Mouse (Mus musculus): ENCODE data around the gene Creb3l4. TPM values are rescaled to one million over a fixed set of nuclear protein-coding genes. Genes with fewer than 3 reads are reported as not detected.

Gene Creb3l4
- total RNA-seq, 1 experiment from 2014 or later = not detected

DNA sequence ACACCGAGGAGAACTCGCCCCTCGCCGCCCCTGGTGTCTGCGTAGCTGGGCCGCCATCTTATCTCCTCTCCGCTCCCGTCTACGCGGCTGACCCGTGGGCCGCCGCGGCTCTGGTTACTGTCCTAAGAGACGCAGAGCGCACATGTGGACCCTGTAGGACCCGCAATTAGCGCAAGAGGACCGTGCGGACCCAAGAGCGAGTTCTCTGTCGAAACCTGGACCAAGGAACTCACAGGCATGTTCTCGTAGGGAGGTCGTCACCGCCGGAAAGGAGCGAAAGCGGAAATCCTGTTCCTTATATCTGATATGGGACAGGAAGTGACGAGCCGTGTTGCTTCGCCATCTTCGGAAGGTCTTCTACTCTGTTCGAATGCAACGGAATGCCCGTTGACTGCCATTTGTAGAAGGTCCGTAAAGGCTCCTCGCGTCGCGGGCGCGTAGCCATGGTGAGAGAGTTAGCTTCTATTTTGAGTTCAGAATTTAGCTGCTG, 29.9 kb downstream of the Creb3l4 start, which contains the start of the genes Rps27 and Rab13:
Gene Rps27 (minus strand): TSS at position 275 of the 490 bp plus-strand sequence.
Gene Rab13 (plus strand): TSS at position 319 of the 490 bp plus-strand sequence.
- ATAC-seq (replicated peaks in 1 of 2; ENCODE audit: insufficient read depth in 1 of 2, low FRiP score in 2 of 2, low TSS enrichment in 1 of 2, low read depth in 1 of 2, poor library complexity in 2 of 2, severe bottlenecking in 2 of 2) = peak; percentile 88 to 90

DNA sequence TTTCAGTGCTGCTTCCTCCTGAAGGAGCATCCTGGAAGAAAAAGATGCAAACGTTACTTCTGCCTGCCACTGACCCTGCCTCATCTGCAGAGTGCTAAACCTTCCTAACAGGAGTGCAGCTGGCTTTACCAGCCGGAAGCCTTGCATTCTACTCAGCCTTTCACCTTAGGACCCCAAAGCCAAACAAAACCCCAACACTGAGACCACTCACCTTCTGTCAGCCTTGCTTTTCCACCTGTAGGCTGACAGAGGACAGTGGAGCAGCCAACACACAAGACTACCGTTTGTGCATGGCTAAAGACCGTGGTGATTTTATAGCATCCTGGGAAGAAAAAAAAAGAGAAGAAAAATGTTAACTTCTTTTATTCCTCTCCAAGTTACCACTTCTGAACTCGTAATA, 30.6 kb downstream of the Creb3l4 start:
- ATAC-seq (replicated peaks in 1 of 2; ENCODE audit: insufficient read depth in 1 of 2, low FRiP score in 2 of 2, low TSS enrichment in 1 of 2, low read depth in 1 of 2, poor library complexity in 2 of 2, severe bottlenecking in 2 of 2) = no peak

DNA sequence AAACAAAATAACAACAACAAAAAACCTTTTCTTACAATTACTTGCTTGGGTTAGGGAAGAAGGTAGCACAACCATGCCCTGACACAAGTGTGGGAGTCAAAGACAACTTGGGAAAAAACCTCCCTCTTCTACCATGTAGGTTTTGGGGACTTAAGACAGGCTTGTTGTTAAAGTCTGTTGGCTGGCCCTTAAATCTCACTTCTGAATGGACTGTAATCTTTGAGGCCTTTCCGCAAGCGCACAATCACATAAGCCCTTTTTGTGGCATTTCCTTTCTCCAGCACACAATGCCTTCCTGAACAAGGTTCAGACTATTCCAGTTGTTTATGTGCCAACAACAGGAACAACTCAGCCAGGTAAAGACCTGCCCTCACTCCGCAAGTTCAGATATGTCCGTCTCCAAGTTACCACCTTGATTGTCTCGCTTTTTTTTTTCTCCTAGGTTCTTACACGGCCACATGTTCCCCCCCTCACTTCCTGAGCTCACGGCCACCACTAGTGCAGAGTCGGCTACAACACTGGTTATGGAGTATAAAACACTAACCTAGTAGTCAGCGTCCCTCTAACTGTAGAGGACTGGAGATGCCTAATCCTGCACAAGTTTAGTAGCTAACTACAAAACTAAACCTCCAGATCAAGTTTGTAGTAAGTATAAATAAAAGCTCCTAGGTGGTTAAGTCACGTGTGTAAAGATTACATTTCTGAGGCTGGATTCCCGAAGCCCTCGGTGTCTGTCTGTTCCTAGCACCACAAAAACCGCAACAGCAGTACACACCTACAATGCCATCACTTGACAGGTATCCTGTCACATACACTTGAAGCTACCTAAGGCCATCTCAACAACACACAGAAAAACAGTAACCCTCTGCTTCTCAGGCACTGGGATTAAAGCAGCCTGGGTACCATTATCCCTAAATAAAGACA, 31.6 kb downstream of the Creb3l4 start:
- ATAC-seq (replicated peaks in 1 of 2; ENCODE audit: insufficient read depth in 1 of 2, low FRiP score in 2 of 2, low TSS enrichment in 1 of 2, low read depth in 1 of 2, poor library complexity in 2 of 2, severe bottlenecking in 2 of 2) = no peak

DNA sequence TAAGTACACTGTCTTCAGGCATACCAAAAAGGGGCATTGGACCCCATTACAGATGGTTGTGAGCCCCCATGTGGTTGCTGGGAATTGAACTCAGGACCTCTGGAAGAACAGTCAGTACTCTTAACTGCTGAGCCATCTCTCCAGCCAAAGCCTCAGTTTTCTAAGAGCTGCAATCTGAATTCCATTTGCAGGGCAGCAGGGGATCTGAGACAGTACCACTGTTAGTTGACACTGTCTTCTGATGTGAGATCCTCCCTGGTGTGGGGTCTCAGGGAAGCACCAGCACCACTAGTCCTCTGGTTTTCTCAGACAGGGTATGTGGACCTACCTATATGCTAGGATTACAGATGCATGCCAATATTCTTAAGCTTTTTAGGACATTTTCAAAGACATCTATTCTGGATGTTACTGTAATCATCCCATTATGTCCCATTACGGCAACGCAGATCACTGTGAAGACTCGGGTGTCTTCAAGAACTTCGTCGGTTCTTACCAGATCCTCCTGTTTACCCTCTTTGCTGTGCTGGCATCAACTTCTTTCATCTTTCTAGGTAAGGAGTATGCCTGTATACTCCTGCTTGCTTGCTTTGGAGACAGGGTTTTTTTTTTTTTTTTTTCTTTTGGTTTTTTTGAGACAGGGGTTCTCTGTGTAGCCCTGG, 33.3 kb downstream of the Creb3l4 start:
- no peak for ATAC-seq (replicated peaks in 1 of 2; ENCODE audit: insufficient read depth in 1 of 2, low FRiP score in 2 of 2, low TSS enrichment in 1 of 2, low read depth in 1 of 2, poor library complexity in 2 of 2, severe bottlenecking in 2 of 2)

DNA sequence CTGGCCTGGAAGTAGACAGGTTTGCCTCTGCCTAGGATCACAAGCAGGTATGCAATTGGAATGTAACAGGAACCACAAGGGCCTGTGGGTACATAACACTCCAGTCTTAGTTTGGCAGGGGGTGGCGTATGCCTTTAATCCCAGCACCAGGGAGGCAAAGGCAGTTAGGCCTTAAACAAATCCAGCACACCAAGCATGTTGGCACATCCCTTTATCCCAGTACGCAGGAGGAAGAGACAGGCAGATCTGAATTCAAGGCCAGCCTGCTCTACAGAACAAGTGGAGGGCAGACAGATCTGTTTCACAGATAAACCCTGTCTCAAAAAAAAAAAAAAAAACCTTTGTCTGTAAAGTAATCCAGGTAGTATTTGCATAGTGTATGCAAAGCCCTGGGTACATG, 34.6 kb downstream of the Creb3l4 start:
- no peak for ATAC-seq (replicated peaks in 1 of 2; ENCODE audit: insufficient read depth in 1 of 2, low FRiP score in 2 of 2, low TSS enrichment in 1 of 2, low read depth in 1 of 2, poor library complexity in 2 of 2, severe bottlenecking in 2 of 2)

DNA sequence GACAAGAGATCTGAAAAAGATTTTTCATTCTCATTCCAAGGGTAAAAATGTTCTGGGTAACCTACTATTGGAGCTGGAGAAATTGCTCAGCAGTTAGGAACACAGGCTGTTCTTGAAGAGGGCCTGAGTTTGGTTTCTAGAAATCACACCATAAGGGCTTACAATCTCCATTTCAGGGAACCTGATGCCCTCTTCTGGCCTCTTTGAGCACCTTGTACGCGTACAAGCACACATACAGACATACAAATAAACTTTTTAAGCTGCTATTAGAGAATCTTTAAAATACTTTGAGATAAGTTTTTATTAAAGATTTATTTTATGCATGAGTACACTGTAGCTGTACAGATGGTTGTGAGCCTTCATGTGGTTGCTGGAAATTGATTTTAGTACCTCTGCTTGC, 38.7 kb downstream of the Creb3l4 start:
- ATAC-seq (replicated peaks in 1 of 2; ENCODE audit: insufficient read depth in 1 of 2, low FRiP score in 2 of 2, low TSS enrichment in 1 of 2, low read depth in 1 of 2, poor library complexity in 2 of 2, severe bottlenecking in 2 of 2) = no peak

DNA sequence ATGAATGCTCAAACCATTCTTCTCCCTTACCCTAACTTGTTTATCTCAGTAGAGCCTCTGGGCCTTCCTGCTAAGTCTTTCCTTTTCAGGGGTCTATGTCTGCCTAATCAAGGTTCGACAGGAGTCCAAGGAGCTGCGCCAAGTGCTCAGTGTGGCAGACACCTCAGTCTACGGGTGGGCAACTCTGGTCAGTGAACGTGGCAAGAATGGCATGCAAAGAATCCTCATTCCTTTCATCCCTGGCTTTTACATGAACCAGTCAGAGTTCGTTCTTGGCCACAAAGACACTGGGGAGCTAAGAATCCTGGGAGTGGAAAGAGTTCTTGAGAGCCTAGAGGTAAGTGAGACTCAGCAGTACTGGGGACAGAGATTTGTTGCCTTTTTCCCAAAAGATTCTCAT, 39.7 kb downstream of the Creb3l4 start:
- ATAC-seq (replicated peaks in 1 of 2; ENCODE audit: insufficient read depth in 1 of 2, low FRiP score in 2 of 2, low TSS enrichment in 1 of 2, low read depth in 1 of 2, poor library complexity in 2 of 2, severe bottlenecking in 2 of 2) = no peak

DNA sequence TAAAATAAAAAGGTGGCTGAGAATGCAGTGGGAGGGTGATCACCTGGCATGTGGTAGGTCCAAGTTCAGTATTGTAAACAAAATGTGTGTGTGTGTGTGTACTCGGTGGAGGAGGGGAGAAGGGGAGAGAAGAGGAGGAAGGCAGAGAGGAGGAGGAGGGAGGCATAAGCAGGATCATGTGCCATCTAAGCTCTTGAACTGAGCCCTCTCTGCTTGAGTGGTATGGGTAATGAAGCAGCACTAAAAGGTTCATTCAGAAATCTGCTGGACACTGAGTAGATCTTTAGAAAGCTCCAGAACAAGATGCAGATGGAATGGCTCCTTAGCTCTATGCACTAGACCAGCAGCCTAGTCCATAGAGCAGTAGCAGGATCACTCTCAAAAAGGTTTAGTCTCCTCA, 40.4 kb downstream of the Creb3l4 start:
- ATAC-seq (replicated peaks in 1 of 2; ENCODE audit: insufficient read depth in 1 of 2, low FRiP score in 2 of 2, low TSS enrichment in 1 of 2, low read depth in 1 of 2, poor library complexity in 2 of 2, severe bottlenecking in 2 of 2) = no peak

DNA sequence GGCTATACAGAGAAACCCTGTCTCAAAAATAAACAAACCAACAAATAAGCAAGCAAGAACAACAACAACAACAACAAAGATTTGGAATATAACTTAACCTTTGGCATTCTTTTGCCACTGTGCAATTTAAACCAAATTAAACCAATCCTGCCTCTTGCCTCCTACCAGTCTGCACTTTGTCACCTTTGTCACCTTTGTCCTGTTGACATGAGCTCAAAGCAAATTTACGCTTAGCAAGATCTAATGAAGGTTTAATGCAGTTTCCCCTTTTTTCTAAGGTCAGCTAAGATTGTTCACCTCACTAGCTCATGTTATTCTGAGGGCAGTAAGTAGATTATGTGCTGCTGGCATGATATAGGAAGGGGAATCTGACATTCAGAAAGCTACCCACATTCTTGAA, 45.8 kb downstream of the Creb3l4 start:
- ATAC-seq (replicated peaks in 1 of 2; ENCODE audit: insufficient read depth in 1 of 2, low FRiP score in 2 of 2, low TSS enrichment in 1 of 2, low read depth in 1 of 2, poor library complexity in 2 of 2, severe bottlenecking in 2 of 2) = no peak

DNA sequence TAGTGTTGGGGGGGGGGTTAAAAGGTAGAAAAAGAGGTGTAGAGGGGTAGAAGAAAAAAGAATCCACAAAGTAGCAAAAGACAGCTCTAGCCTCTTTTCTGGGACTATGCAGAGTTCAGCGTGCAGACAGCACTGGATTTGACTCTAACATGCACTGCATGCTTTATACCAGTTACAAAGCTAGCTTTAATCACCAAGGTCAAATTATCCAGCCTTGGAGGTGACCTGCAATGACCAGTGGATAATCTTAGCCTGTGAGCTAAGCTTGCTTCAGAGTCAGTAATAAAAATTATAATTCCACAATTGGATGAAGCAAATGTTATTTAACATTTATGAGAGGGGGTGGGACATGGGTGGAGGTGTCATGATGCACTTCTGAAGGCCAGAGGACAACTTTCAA, 47.7 kb downstream of the Creb3l4 start:
- no peak for ATAC-seq (replicated peaks in 1 of 2; ENCODE audit: insufficient read depth in 1 of 2, low FRiP score in 2 of 2, low TSS enrichment in 1 of 2, low read depth in 1 of 2, poor library complexity in 2 of 2, severe bottlenecking in 2 of 2)

DNA sequence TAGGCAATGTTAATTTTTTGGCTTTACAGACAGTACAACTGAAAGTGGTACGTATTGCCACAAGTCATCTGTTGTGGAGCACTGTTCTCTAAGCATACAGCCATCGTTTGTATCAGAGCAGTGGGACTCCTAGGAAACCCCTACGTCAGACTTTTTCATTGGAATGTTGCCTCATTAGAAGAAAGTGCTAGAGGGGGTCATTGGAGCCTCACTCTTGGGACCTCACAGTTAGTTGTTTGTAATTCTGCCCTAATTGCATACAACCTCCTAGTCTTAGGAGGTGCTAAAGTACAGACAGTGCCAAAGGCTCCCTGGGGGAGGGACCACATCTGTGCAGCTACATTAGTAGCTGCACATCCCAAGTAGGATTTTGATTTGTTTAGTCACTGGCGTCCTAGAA, 48.6 kb downstream of the Creb3l4 start:
- ATAC-seq (replicated peaks in 1 of 2; ENCODE audit: insufficient read depth in 1 of 2, low FRiP score in 2 of 2, low TSS enrichment in 1 of 2, low read depth in 1 of 2, poor library complexity in 2 of 2, severe bottlenecking in 2 of 2) = no peak

DNA sequence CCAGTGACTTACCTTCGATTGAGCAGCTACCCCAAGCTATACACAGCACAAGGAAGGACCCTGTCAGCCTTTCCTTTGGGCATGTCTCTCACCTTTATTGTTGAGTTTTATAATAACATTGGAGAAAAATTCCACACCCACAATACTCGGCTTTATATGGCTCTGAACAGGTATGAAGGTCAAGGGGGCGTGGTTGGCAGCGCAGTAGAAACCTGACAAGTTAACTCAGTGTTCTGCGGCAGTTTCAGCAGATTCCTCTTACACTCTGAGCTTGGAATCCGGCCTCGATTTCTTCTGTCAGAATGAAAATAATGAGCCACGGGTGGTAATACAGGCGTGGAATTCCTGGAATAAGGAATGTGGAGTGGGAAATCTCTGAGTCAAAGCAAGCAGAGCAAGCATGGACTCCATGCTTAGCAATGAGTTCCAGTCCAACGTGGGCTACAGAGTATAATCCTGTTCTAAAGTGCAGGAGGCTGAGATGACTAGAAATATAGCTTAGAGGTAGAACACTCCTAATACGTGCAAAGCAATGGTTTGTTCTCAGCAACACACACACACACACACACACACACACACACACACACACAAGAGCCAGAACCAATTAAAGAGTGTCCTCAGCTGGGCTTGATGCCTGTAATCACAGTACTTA, 52.3 kb downstream of the Creb3l4 start:
- no peak for ATAC-seq (replicated peaks in 1 of 2; ENCODE audit: insufficient read depth in 1 of 2, low FRiP score in 2 of 2, low TSS enrichment in 1 of 2, low read depth in 1 of 2, poor library complexity in 2 of 2, severe bottlenecking in 2 of 2)

Other genes with a start within 250 kb of the Creb3l4 start
- gene Hax1, start 244.7 kb downstream of the Creb3l4 start, total RNA-seq (2017) = 72.0 and 75.5 TPM in 2 replicates
- gene 4933434E20Rik, start 191.9 kb downstream of the Creb3l4 start, total RNA-seq (2017) = 51.5 and 53.0 TPM in 2 replicates
- gene Ubap2l, start 190.9 kb downstream of the Creb3l4 start, total RNA-seq (2017) = 196 and 198 TPM in 2 replicates
- gene Tpm3, start 170.9 kb downstream of the Creb3l4 start, total RNA-seq (2017) = 892 and 993 TPM in 2 replicates
- 0.45 and 0.88 TPM in 2 replicates for gene Nup210l, start 139.4 kb downstream of the Creb3l4 start, total RNA-seq (2017)
- 5,346 and 7,603 TPM in 2 replicates for gene Rps27, start 29.9 kb downstream of the Creb3l4 start, total RNA-seq (2017)
- 3.8 and 5.8 TPM in 2 replicates for gene Rab13, start 29.8 kb downstream of the Creb3l4 start, total RNA-seq (2017)
- 45.2 and 54.4 TPM in 2 replicates for gene Jtb, start 11.9 kb downstream of the Creb3l4 start, total RNA-seq (2017)
- gene Slc39a1, start 4.7 kb upstream of the Creb3l4 start, total RNA-seq (2017) = 48.2 and 61.7 TPM in 2 replicates
- gene Crtc2, start 10.7 kb upstream of the Creb3l4 start, total RNA-seq (2017) = 15.1 and 18.8 TPM in 2 replicates
- 15.7 and 19.6 TPM in 2 replicates for gene Dennd4b, start 21.7 kb upstream of the Creb3l4 start, total RNA-seq (2017)
- 33.5 and 34.1 TPM in 2 replicates for gene Gatad2b, start 49.7 kb upstream of the Creb3l4 start, total RNA-seq (2017)
- 0.60 and 1.1 TPM in 2 replicates for gene Slc27a3, start 146.4 kb upstream of the Creb3l4 start, total RNA-seq (2017)
- 20.9 and 22.6 TPM in 2 replicates for gene Ints3, start 190.1 kb upstream of the Creb3l4 start, total RNA-seq (2017)
- 0.38 TPM in 1 of 2 replicates, not detected in the other for gene Npr1, start 222.4 kb upstream of the Creb3l4 start, total RNA-seq (2017)
- 203 and 236 TPM in 2 replicates for gene Ilf2, start 232.6 kb upstream of the Creb3l4 start, total RNA-seq (2017)
- 52.2 and 60.1 TPM in 2 replicates for gene Snapin, start 247.5 kb upstream of the Creb3l4 start, total RNA-seq (2017)